Mouse (Mus musculus): Measurements from ENCODE around the gene Fbxo24.

GRCm38 (mm10) chr5:137674786-137675185 lies 46.0 kb upstream of the Fbxo24 start:
- no peak for TF ChIP-seq POLR2A (IDR thresholded peaks at IDR 0.05; ENCODE audit: borderline replicate concordance, low read depth, low read length)
- no peak for TF ChIP-seq CTCF (IDR thresholded peaks at IDR 0.05; ENCODE audit: low read depth, low read length)

Measured in bone marrow macrophage, adult 2 months (primary cell).